Mouse (Mus musculus) CH12.LX (cell line): ENCODE results near the gene Mospd3.

Experiments
- CHD2 ChIP-seq: IDR thresholded peaks from 2 replicates; pipeline ENCODE4 v1.6.1; 2011; ENCODE audit warnings: low read length, improper control_type of control experiment
- CTCF ChIP-seq, 2 experiments: IDR thresholded peaks in 1 of 2; conservative IDR thresholded peaks in 1 of 2; 2 replicates each; pipeline ENCODE4 v1.5.1; 2011 to 2012; ENCODE audit warnings: low read depth in 2 of 2, low read length in 2 of 2, improper control_type of control experiment in 1 of 2, inconsistent platforms in 1 of 2, mild to moderate bottlenecking in 1 of 2, moderate library complexity in 1 of 2
- EP300 ChIP-seq: IDR thresholded peaks from 2 replicates; pipeline ENCODE4 v1.6.1; 2011; ENCODE audit warnings: low read length, improper control_type of control experiment
- HCFC1 ChIP-seq: IDR thresholded peaks from 2 replicates; pipeline ENCODE4 v1.6.1; 2012; ENCODE audit warnings: low read depth, mild to moderate bottlenecking, inconsistent platforms, low read length, improper control_type of control experiment
- IRF4 ChIP-seq: IDR thresholded peaks from 2 replicates; pipeline ENCODE4 v1.6.1; 2014; ENCODE audit warnings: low read depth, mild to moderate bottlenecking, inconsistent platforms, low read length, improper control_type of control experiment
- POLR2A ChIP-seq: IDR thresholded peaks from 2 replicates; pipeline ENCODE4 v1.6.1; 2011; ENCODE audit warnings: low read depth, mild to moderate bottlenecking, improper control_type of control experiment, low read length
- POLR2AphosphoS2 ChIP-seq: IDR thresholded peaks from 2 replicates; pipeline ENCODE4 v1.6.1; 2011; ENCODE audit warnings: low read depth, low read length, improper control_type of control experiment
- RCOR1 ChIP-seq: conservative IDR thresholded peaks from 2 replicates; pipeline ENCODE4 v1.6.1; 2012; ENCODE audit warnings: low read depth, mild to moderate bottlenecking, inconsistent platforms, low read length, improper control_type of control experiment
- SMC3 ChIP-seq: IDR thresholded peaks from 2 replicates; pipeline ENCODE4 v1.6.1; 2011; ENCODE audit warnings: low read depth, low read length, improper control_type of control experiment
- ZC3H11A ChIP-seq: IDR thresholded peaks from 2 replicates; pipeline ENCODE4 v1.6.1; 2012; ENCODE audit warnings: low read depth, mild to moderate bottlenecking, inconsistent platforms, low read length, improper control_type of control experiment
- ZKSCAN1 ChIP-seq: IDR thresholded peaks from 2 replicates; pipeline ENCODE4 v1.6.1; 2012; ENCODE audit warnings: low read depth, inconsistent platforms, low read length, improper control_type of control experiment, borderline replicate concordance
- ZNF384 ChIP-seq: IDR thresholded peaks from 2 replicates; pipeline ENCODE4 v1.6.1; 2012; ENCODE audit warnings: low read depth, low read length, improper control_type of control experiment, inconsistent platforms

DNA sequence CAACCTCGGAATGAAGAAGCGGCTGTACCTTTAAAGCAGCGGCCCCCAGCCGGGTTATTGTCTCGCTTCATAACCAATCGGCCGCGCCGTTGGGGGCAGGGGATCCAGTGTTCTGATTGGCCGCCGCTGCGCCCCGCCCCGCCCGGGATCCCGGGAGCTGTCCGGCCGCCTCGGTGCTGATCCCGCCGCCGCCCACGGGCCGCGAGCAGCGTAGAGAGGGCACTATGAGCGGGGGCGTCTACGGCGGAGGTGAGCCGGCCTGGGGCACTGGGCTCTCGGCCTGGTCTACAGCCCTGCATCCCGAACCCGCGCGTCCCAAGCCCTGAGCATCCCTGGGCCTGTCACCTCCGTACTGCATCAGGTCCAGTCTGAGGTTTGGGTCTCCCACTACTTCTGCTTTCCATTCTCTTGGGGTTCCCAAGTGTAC, 47.4 kb downstream of the Mospd3 start, which contains the start of gene Actl6b:
- TF ChIP-seq CTCF (conservative IDR thresholded peaks at IDR 0.05 in 1 of 2, IDR thresholded peaks at IDR 0.05 in 1 of 2; ENCODE audit: low read depth in 2 of 2, low read length in 2 of 2): no peak
- TF ChIP-seq ZKSCAN1: no peak
- TF ChIP-seq CHD2: no peak
- TF ChIP-seq EP300: no peak
- TF ChIP-seq SMC3: no peak
- TF ChIP-seq POLR2A: no peak
- TF ChIP-seq RCOR1: no peak
- no peak for TF ChIP-seq ZC3H11A
- TF ChIP-seq POLR2AphosphoS2: no peak
- TF ChIP-seq HCFC1: no peak
- peak; percentile 18; the same call in 1 of the 2 replicates for TF ChIP-seq IRF4
- no peak for TF ChIP-seq ZNF384
